Mouse (Mus musculus) hindbrain, embryonic 11.5 days (tissue): ENCODE data around the gene Eps8l2. TPM values are rescaled to one million over a fixed set of nuclear protein-coding genes. Genes with fewer than 3 reads are reported as not detected.

Experiments
- polyA plus RNA-seq: library from polyadenylated mRNA; unstranded; fragments of >200 nt; fragmentation: Nextera tagmentation; extraction: Ambion mirVana; gene quantifications from 2 replicates; pipeline ENCODE4 v1.2.1, GENCODE M21; 2014

Gene Eps8l2
- polyA plus RNA-seq, 1 experiment from 2014 or later: 2.6 TPM

Other genes starting within 250 kb of the Eps8l2 start
- gene Sigirr, start 238.3 kb upstream of the Eps8l2 start, polyA plus RNA-seq: 1.0 and 2.1 TPM in 2 replicates
- gene Ano9, start 221.1 kb upstream of the Eps8l2 start, polyA plus RNA-seq: 0.48 and 0.70 TPM in 2 replicates
- 65.2 and 73.5 TPM in 2 replicates for gene Ptdss2, start 216.5 kb upstream of the Eps8l2 start, polyA plus RNA-seq
- gene Rnh1, start 166.0 kb upstream of the Eps8l2 start, polyA plus RNA-seq: 59.6 and 64.4 TPM in 2 replicates
- 98.0 and 99.6 TPM in 2 replicates for gene Hras, start 144.9 kb upstream of the Eps8l2 start, polyA plus RNA-seq
- gene Lrrc56, start 144.7 kb upstream of the Eps8l2 start, polyA plus RNA-seq: 6.2 and 7.8 TPM in 2 replicates
- 2.3 and 3.3 TPM in 2 replicates for gene Lmntd2, start 124.8 kb upstream of the Eps8l2 start, polyA plus RNA-seq
- gene Rassf7, start 123.0 kb upstream of the Eps8l2 start, polyA plus RNA-seq: 36.4 and 37.8 TPM in 2 replicates
- gene Phrf1, start 110.1 kb upstream of the Eps8l2 start, polyA plus RNA-seq: 67.1 and 78.6 TPM in 2 replicates
- gene Irf7, start 72.4 kb upstream of the Eps8l2 start, polyA plus RNA-seq: 0.77 and 1.1 TPM in 2 replicates
- not detected in 2 replicates for gene Cdhr5, start 62.1 kb upstream of the Eps8l2 start, polyA plus RNA-seq
- gene Sct, start 59.7 kb upstream of the Eps8l2 start, polyA plus RNA-seq: 4.8 and 5.1 TPM in 2 replicates
- gene Drd4, start 46.9 kb upstream of the Eps8l2 start, polyA plus RNA-seq: 0.25 and 0.33 TPM in 2 replicates
- gene Deaf1, start 11.2 kb upstream of the Eps8l2 start, polyA plus RNA-seq: 70.0 and 75.9 TPM in 2 replicates
- gene Tmem80, start 11.1 kb upstream of the Eps8l2 start, polyA plus RNA-seq: 29.7 and 31.9 TPM in 2 replicates
- 389 and 395 TPM in 2 replicates for gene Taldo1, start 53.3 kb downstream of the Eps8l2 start, polyA plus RNA-seq
- 43.3 and 48.1 TPM in 2 replicates for gene Gatd1, start 75.3 kb downstream of the Eps8l2 start, polyA plus RNA-seq
- gene Cend1, start 90.6 kb downstream of the Eps8l2 start, polyA plus RNA-seq: 6.8 and 7.2 TPM in 2 replicates
- gene Slc25a22, start 99.0 kb downstream of the Eps8l2 start, polyA plus RNA-seq: 33.9 and 36.6 TPM in 2 replicates
- 8.3 and 8.6 TPM in 2 replicates for gene Pidd1, start 105.1 kb downstream of the Eps8l2 start, polyA plus RNA-seq
- 870 and 939 TPM in 2 replicates for gene Rplp2, start 108.5 kb downstream of the Eps8l2 start, polyA plus RNA-seq
- gene Pnpla2, start 116.3 kb downstream of the Eps8l2 start, polyA plus RNA-seq: 13.7 and 14.2 TPM in 2 replicates
- gene Cracr2b, start 122.2 kb downstream of the Eps8l2 start, polyA plus RNA-seq: 4.4 and 4.5 TPM in 2 replicates
- gene Cd151, start 128.5 kb downstream of the Eps8l2 start, polyA plus RNA-seq: 40.1 and 57.9 TPM in 2 replicates
- gene Polr2l, start 136.3 kb downstream of the Eps8l2 start, polyA plus RNA-seq: 71.5 and 74.0 TPM in 2 replicates
- gene Tspan4, start 136.4 kb downstream of the Eps8l2 start, polyA plus RNA-seq: 29.6 and 31.4 TPM in 2 replicates
- gene Chid1, start 201.0 kb downstream of the Eps8l2 start, polyA plus RNA-seq: 24.1 and 28.8 TPM in 2 replicates
- gene Ap2a2, start 223.3 kb downstream of the Eps8l2 start, polyA plus RNA-seq: 67.1 and 77.4 TPM in 2 replicates